Mouse (Mus musculus) erythroblast, embryonic 14.5 days (primary cell): ENCODE results near the gene Gnai2.

Source experiments
- GATA1 ChIP-seq: IDR thresholded peaks from 2 replicates; pipeline ENCODE4 v1.6.1; 2012; ENCODE audit warnings: low read length, inconsistent platforms, mixed read lengths
- TAL1 ChIP-seq: IDR thresholded peaks from 3 replicates; pipeline ENCODE4 v1.6.1; 2012; ENCODE audit warnings: low read length, inconsistent platforms, mixed read lengths

DNA sequence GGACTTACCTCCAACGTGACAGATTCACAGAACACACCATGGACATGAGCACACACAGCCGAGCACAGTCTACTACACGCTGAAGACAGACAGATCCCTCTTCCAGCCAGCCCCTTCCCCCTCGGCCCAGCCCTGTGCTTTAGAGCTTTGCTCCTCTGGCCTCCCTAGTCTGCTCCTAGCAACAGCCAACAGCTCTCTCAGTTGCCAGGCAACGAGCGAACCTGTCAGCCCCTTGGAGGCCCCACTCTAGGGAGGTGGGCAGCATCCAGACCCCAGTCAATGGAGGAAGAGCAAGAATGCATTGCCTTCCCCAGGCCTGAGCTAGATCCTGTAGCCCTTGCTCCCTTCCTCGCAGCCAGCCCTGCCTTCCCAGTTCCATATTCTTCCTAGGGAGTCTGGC, 1.9 kb upstream of the Gnai2 start:
- no peak for TF ChIP-seq GATA1
- TF ChIP-seq TAL1: no peak
